Mouse (Mus musculus) hindbrain, postnatal 0 days (tissue): Measurements from ENCODE around the gene Dpy19l1. TPM values are rescaled to one million over a fixed set of nuclear protein-coding genes. Genes with fewer than 3 reads are reported as not detected.

Experiments used
- ATAC-seq: fragments of 200-750 bp; cut with Nextera tagmentation; 2 replicates; pipeline ENCODE4 v1.8.0; 2017; ENCODE audit warnings: mild to moderate bottlenecking, moderate TSS enrichment, moderate library complexity
- DNase-seq: peaks from one replicate; pipeline ENCODE4 v3.0.0-alpha.2; 2015; ENCODE audit warnings: low spot score
- H3K27ac ChIP-seq: fragments of 300-500 bp; sonication (generic); 2 replicates; pipeline ENCODE4 v1.5.1; 2014; ENCODE audit warnings: mild to moderate bottlenecking
- H3K27me3 ChIP-seq: fragments of 300-500 bp; sonication (generic); 2 replicates; pipeline ENCODE4 v1.6.1; 2014; ENCODE audit warnings: low read length, mixed read lengths; ENCODE audit not compliant: insufficient read depth
- H3K36me3 ChIP-seq: fragments of 300-500 bp; sonication (generic); 2 replicates; pipeline ENCODE4 v1.6.1; 2014; ENCODE audit warnings: low read length, mixed read lengths; ENCODE audit not compliant: insufficient read depth
- H3K4me1 ChIP-seq: fragments of 300-500 bp; sonication (generic); 2 replicates; pipeline ENCODE4 v1.6.1; 2014; ENCODE audit warnings: antibody characterized with exemption, low read length, mixed read lengths; ENCODE audit not compliant: insufficient read depth
- H3K4me2 ChIP-seq: fragments of 300-500 bp; sonication (generic); 2 replicates; pipeline ENCODE4 v1.6.1; 2014; ENCODE audit warnings: low read depth, mild to moderate bottlenecking, low read length, moderate library complexity, mixed read lengths
- H3K4me3 ChIP-seq: fragments of 300-500 bp; sonication (generic); 2 replicates; pipeline ENCODE4 v1.5.1; 2014; ENCODE audit warnings: low read length
- H3K9ac ChIP-seq: fragments of 300-500 bp; sonication (generic); replicated peaks from 2 replicates; pipeline ENCODE4 v1.6.1; 2014; ENCODE audit warnings: mild to moderate bottlenecking, low read length, moderate library complexity, mixed read lengths
- H3K9me3 ChIP-seq: fragments of 300-500 bp; sonication (generic); 2 replicates; pipeline ENCODE4 v1.6.1; 2016; ENCODE audit warnings: low read length, mixed read lengths
- CTCF ChIP-seq: IDR thresholded peaks from 2 replicates; pipeline ENCODE4 v1.5.1; 2016; ENCODE audit warnings: antibody characterized with exemption, control low read depth, low read depth
- WGBS: fragments of 180-500 bp; shearing (Covaris S2); extraction: QIAGEN DNeasy Blood & Tissue Kit; methylation state at CpG from one replicate; pipeline ENCODE4 v1.1.7; 2014; 5-methylcytosine and 5-hydroxymethylcytosine counted together
- polyA plus RNA-seq: library from polyadenylated mRNA; unstranded; fragments of >200 nt; fragmentation: Nextera tagmentation; extraction: Ambion mirVana; gene quantifications from 2 replicates; pipeline ENCODE4 v1.2.1, GENCODE M21; 2015
- total RNA-seq: library from RNA; depleted of rRNA; stranded (reverse); fragments of >200 nt; gene quantifications from 2 replicates; pipeline ENCODE4 v1.2.3, GENCODE M21; 2014

The Dpy19l1 gene
- total and polyA plus RNA-seq, 2 experiments from 2014 or later, result 15.6 to 56.4 TPM

GRCm38 (mm10) chr9:24511371-24512120 is 8.6 kb upstream of the Dpy19l1 start:
- Histone ChIP-seq H3K27ac (no peak overlapping the region), H3K27me3 (no peaks in the 10 kb centered on the region; the same call in 1 of the 2 replicates), H3K4me3 (no peak overlapping the region), H3K9me3 (no peaks in the 10 kb centered on the region), H3K9ac (no peak overlapping the region), H3K36me3 (no peaks in the 10 kb centered on the region), H3K4me1 (no peaks in the 10 kb centered on the region), H3K4me2 (no peak overlapping the region)
- DNase-seq (no peak), ATAC-seq (no peak)
- WGBS, result 88% methylated on average over 4 of the region's 4 CpGs
- no peak for TF ChIP-seq CTCF

GRCm38 (mm10) chr9:24508880-24509279 is 5.9 kb upstream of the Dpy19l1 start:
- Histone ChIP-seq H3K9ac (no peak overlapping the region), H3K27ac (no peak overlapping the region), H3K4me3 (no peak overlapping the region), H3K9me3 (no peaks in the 10 kb centered on the region), H3K4me2 (no peak overlapping the region), H3K4me1 (no peaks in the 10 kb centered on the region), H3K27me3 (no peaks in the 10 kb centered on the region), H3K36me3 (no peaks in the 10 kb centered on the region)
- 90% methylated on average over 4 of the region's 4 CpGs for WGBS
- no peak for ATAC-seq
- DNase-seq, result no peak
- no peak for TF ChIP-seq CTCF

GRCm38 (mm10) chr9:24506510-24506909 is 3.6 kb upstream of the Dpy19l1 start:
- no peak overlapping the region for H3K27ac ChIP-seq
- no peak overlapping the region for H3K4me3 ChIP-seq
- DNase-seq, result no peak
- ATAC-seq, result no peak
- H3K9me3 ChIP-seq, result no peaks in the 10 kb centered on the region
- H3K36me3 ChIP-seq, result no peaks in the 10 kb centered on the region
- H3K4me1 ChIP-seq, result 0 out of 2 replicates have a peak, but pooled peaks cover 8% of the 10 kb centered on the region
- H3K4me2 ChIP-seq, result no peak overlapping the region
- no peaks in the 10 kb centered on the region for H3K27me3 ChIP-seq
- no peak overlapping the region for H3K9ac ChIP-seq
- TF ChIP-seq CTCF, result no peak

GRCm38 (mm10) chr9:24505017-24505763 is 2.2 kb upstream of the Dpy19l1 start:
- H3K27ac ChIP-seq, result no peak overlapping the region
- no peak overlapping the region for H3K9ac ChIP-seq
- no peak overlapping the region for H3K4me2 ChIP-seq
- no peaks in the 10 kb centered on the region for H3K9me3 ChIP-seq
- H3K4me1 ChIP-seq, result peaks cover 8% of the 10 kb centered on the region; the same call in 1 of the 2 replicates
- DNase-seq, result no peak
- no peak for TF ChIP-seq CTCF
- H3K27me3 ChIP-seq, result no peaks in the 10 kb centered on the region
- no peak for ATAC-seq
- H3K4me3 ChIP-seq, result no peak overlapping the region
- no peaks in the 10 kb centered on the region for H3K36me3 ChIP-seq
- 82% methylated on average over 5 of the region's 5 CpGs for WGBS

GRCm38 (mm10) chr9:24504381-24504780 is 1.4 kb upstream of the Dpy19l1 start:
- Histone ChIP-seq H3K27me3 (no peaks in the 10 kb centered on the region), H3K27ac (no peak overlapping the region), H3K4me1 (peaks cover 8% of the 10 kb centered on the region; the same call in 1 of the 2 replicates), H3K9me3 (no peaks in the 10 kb centered on the region), H3K36me3 (no peaks in the 10 kb centered on the region), H3K4me3 (no peak overlapping the region), H3K9ac (no peak overlapping the region), H3K4me2 (no peak overlapping the region)
- 50% methylated on average over 2 of the region's 2 CpGs for WGBS
- DNase-seq (no peak), ATAC-seq (no peak)
- TF ChIP-seq CTCF, result peak; percentile 22; the same call in 1 of the 2 replicates

GRCm38 (mm10) chr9:24503858-24504219 is 899 bp upstream of the Dpy19l1 start:
- Histone ChIP-seq H3K27ac (no peak overlapping the region), H3K4me3 (peak overlapping the region; percentile 86), H3K36me3 (no peaks in the 10 kb centered on the region), H3K4me1 (peaks cover 8% of the 10 kb centered on the region; the same call in 1 of the 2 replicates), H3K9ac (peak overlapping the region; percentile 70; the same call in 1 of the 2 replicates), H3K9me3 (no peaks in the 10 kb centered on the region), H3K27me3 (no peaks in the 10 kb centered on the region), H3K4me2 (peak overlapping the region; percentile 73)
- no peak for TF ChIP-seq CTCF
- DNase-seq, result peak; percentile 72
- 1% methylated on average over 5 of the region's 5 CpGs for WGBS
- ATAC-seq, result no peak
